Mouse (Mus musculus): ENCODE results near the gene C2cd4a. TPM values are rescaled to one million over a fixed set of nuclear protein-coding genes. Genes with fewer than 3 reads are reported as not detected.
A peak's percentile ranks its signal among the peaks of the same experiment; 100 is the strongest.

C2cd4a gene
- total RNA-seq, 2 experiments from 2014 or later, result not detected

GRCm38 (mm10) chr9:67834535-67834934 is 2.4 kb upstream of the C2cd4a start:
- DNase-seq, result no peak

DNA sequence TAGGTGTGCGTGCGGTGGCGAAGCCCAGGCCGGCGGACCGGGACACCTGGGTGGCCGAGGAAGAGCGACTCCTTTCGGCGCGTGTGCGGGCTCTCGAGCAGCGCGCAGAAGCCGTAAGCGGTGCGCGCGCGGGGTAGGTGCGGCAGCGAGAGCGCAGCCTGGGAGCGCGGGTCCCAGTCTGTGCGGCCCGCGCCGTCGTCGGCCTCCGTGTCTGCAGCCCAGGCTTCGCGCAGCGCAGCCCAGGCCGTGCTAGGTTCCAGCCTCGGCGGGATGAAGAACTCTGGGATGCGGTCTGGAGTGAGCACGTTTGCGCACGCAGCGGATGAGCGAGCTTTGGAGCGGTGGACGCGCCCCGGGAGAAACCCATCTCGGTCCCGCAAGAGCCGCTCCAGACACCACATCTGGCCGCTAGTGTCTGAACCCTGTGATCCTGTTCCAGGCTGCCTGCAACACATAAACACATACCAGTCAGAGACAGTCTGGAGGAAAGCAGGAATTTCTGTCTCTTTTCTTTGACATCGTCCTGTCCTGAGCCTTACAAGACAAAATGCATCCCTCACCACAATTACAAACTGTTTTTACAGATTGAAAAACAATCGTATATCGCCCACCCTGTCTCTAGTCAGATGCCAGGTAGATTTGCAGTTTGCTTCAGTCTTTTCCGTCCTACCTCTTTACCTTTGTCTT is 628 bp downstream of the C2cd4a start:
- DNase-seq, result peak; percentile 23 to 24

DNA sequence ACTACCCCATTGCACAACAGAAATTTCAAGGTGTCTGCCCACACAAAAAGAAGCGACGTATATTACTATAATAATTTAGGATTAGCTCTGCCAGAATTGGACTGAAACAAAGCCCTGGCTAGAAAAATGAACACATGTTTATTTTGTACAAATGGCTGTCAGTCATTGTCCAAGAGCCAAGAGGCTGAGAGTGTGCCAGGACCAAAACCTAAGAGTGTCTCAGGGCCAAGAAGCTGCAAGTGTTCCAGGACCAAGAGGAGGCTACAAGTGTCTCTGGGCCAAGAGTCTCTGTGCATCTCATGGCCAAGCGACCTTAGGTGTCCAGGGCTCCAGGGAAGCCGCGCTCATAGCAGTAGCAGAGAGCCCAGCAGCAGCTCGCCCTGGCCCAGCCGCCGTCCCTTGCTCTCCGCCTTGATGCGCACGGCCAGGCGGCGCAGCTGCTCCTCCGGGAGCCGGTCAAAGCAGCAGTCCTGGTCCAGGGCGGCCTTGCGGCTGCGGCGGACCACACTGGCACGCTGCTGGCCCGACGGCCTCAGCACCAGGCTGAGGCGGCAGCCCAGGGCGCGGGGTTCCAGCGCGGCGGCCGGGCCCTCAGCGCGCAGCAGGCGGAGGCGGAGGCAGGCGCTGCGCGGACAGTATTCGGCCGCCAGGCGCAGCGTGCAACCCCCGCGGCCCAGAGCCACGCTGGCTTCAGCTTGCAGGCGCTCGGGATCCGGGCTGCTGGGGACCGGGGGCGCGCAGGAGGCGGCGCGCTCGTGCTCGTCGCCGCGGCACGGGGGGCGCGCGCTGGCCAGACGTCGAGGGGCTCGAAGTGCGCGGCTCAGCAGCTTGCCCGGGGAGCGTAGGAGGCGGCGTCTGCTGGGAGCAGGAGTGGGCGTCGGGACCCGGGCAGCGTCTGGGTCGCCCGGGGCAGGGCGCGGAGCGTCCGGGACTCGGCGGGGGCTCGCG is 1.4 kb downstream of the C2cd4a start:
- peak; percentile 59 to 60 for DNase-seq

DNA sequence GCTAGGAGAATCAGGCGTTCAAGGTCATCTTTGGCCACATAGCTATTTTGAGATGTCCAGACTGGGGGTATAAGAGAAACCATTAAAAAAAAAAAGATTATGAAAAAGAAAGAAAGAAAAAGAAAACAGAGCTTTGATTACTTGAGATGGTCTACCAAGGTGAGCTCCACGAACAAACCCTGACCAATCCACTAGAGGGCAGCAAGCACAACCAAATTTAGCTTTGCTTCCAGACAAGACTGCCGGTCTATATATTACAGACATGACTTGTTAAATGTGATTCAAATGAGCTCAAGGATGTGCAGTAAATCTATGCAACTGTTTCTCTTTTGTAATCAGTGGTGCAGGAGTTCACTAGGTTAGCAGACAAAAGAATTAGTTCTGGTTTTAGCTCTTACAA is 3.9 kb downstream of the C2cd4a start:
- peak; percentile 66 to 70 for DNase-seq

GRCm38 (mm10) chr9:67825527-67825926 is 6.6 kb downstream of the C2cd4a start:
- no peak for DNase-seq

DNA sequence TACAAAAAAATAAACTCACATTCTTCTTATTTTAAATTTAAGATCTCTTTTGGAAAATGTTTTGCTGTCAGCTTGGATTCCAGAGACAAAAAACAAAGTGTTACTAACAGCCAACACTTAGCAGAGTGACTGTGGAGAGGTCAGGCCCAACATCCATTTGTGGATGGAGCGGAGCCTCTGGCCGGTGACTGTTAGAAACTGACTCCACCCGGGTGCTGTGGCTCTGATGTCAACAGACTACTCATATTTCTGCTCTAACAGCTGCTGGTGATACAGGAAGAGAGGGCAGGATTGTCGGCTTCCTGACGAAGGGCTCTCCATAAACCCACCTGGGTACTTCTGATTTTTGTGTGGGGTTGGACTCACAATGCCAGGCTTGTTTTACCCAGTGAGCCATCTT is 9.0 kb downstream of the C2cd4a start:
- no peak for DNase-seq

DNA sequence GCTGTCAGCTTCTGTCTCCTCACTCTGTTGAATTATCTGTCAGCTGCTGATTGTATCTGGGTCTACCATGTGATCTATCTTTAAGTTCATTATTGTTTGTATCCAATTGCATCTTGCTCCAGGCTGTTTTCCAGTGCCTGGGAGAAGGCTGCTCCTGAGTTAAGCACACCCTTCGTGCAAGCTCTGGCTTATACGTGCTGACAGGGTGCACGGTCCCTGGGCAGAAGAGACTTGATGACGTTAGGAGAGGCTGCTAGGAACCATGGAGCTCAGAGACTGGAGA is 13.5 kb downstream of the C2cd4a start:
- no peak for DNase-seq

- no peak for DNase-seq
Observed at GRCm38 (mm10) chr9:67817898-67818667, 14.0 kb downstream of the C2cd4a start.

DNA sequence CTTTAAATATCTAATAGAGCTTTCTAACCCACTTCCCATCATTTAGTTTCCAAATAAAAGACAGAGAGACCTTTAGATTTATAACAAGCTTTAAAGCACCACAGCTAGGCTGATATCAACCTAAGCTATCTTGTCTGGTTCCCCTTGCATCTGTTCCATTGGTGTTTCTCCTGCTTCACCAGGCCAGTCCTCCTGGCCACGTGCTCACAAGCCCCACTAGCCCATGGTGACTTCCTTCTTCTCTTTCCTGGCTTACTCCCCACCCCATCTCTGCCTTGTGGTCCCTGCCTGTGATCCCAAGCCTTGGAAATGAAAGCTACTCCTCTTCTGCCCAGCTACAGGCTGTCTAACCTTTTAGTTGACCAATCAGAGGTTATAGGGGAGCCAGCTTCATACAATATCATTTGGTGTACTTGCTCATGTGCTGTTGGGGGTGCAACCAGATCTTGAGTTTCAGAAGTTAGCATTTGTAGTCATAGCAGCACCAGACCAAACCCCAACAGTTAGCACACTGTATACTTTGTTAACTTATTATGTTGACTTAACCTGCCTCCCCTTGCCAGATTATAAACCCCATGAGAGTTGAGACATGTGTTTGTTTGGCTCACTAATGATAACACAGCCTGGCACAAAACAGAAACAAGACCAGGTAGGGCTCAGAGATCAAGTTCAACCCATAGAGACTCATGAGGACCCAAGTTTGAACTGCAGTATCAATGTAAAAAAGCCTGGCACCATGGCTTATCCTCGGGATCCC is 15.8 kb downstream of the C2cd4a start:
- DNase-seq, result no peak

GRCm38 (mm10) chr9:67813665-67814337 is 18.3 kb downstream of the C2cd4a start:
- peak; percentile 61 for DNase-seq

DNA sequence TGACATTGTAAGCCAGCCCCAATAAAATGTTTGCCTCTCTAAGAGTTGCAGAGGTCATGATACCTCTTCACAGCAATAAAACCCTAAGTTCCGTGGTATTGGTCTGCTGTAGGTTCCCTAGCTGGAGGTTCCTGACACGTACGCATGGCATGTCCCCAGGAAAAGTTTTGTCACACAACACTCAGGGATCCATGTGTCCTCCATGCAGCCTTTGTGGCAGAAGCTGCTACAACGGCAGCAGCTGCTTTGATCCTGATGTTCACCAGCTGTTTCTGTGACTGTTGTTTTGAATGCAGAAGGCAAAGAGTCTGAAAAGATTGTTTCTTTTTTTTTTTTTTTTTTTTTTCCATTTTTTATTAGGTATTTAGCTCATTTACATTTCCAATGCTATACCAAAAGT is 19.0 kb downstream of the C2cd4a start:
- no peak for DNase-seq

GRCm38 (mm10) chr9:67811116-67811515 is 21.0 kb downstream of the C2cd4a start:
- peak in 1 of 2 experiments; percentile 31 for DNase-seq

- peak in 1 of 2 experiments; percentile 14 for DNase-seq
Observed at GRCm38 (mm10) chr9:67810527-67810926, 21.6 kb downstream of the C2cd4a start.

- DNase-seq, result no peak
Observed at GRCm38 (mm10) chr9:67807000-67807399, 25.1 kb downstream of the C2cd4a start.

GRCm38 (mm10) chr9:67802241-67802640 is 29.9 kb downstream of the C2cd4a start:
- peak; percentile 63 to 72 for DNase-seq

DNA sequence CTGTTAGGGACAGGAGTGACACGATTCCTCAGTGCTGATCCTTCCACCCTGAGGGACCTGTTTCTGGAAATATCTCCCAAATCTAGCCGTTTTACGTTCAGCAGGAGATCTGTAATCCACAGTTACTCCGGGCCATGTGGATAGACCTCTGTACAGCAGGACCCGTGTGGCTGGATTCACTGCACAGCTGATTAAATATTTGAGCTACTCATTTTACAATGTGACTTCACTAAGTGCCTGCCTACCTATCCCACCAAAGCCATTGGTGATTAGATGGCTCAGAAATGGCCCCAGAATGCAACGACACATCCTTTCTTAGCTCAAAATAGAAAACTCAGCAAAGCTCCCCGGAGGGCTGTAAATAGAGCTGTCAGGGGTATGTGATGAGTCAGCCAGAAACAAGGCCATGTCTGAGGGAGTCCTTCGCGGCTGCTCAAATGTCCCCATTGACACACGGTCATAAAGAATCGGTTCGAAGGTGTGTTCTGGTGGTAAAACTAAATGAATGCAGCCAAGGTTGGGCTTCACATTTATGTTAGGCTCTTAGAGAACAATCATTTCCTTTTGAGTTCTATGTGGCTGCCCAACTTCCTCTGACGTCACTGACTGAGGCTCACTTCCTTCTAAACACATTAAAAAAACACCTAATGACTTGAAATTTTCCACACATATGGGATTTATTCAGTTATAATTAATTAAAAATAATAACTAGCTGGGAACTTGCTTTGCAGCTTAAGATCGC is 32.9 kb downstream of the C2cd4a start:
- peak; percentile 51 to 64 for DNase-seq

- DNase-seq, result no peak
Observed at GRCm38 (mm10) chr9:67795205-67795675, 36.9 kb downstream of the C2cd4a start.

- no peak for DNase-seq
Observed at GRCm38 (mm10) chr9:67794668-67795067, 37.5 kb downstream of the C2cd4a start.

DNA sequence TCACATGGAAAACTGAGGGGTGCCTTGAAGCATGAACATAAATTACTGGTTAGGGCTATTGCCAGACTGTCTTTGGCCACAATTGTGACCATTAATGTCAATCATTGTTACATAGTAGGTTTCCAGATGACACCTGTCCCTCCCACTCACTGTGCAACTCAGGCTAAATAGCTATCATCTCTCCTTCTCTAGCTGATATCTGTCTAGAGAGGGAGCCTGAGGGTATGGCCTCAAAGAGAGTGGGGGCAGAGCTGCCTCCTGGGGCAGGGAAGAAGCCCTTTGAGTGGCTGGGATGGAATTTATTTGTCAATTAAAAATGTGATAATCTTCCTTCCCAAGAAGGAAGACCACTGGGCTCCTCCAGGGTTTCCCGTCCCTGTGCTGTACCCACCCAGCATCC is 37.9 kb downstream of the C2cd4a start:
- DNase-seq, result no peak

- DNase-seq, result no peak
Observed at GRCm38 (mm10) chr9:67793501-67793900, 38.6 kb downstream of the C2cd4a start.
